Mouse (Mus musculus): ENCODE data around the gene Cyp27a1.

Cyp27a1 gene

DNA sequence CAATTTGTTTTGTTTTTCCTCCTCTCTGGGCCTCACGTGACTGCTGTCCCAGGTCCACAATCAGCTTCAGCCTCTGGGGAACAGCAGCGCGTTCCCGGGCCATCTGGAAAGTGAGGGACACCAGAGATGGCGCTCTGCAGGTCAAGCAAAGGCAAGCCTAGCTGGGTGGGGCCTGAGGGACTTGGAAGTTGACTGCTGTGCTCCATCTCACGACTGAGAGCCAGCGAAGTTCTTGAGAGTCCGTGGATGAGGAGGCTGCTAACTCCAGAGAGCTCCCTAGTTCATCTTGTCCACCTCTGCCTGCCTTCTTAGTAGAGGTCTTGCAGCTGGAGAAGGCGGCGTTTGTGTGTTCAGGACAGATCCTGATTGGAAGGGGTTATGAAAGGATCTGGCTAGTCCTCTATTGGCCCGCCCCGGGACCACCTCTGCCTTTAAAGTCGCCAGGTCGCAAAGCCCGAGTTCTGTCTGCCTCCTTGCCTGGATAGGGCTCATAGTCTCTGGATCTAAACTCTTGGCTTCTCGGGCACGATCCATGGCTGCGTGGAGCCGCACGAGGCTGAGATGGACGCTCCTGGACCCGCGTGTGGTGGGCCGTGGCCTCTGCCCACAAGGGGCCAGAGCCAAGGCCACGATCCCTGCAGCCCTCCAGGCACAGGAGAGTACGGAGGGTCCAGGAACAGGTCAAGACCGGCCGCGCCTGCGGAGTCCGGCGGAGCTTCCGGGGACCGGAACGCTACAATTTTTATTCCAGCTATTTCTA is at the start of gene Cyp27a1:
Gene Cyp27a1 (plus strand): TSS at position 476 of the 760 bp plus-strand sequence.
- DNase-seq (ENCODE audit: low spot score) = peak; percentile 29

DNA sequence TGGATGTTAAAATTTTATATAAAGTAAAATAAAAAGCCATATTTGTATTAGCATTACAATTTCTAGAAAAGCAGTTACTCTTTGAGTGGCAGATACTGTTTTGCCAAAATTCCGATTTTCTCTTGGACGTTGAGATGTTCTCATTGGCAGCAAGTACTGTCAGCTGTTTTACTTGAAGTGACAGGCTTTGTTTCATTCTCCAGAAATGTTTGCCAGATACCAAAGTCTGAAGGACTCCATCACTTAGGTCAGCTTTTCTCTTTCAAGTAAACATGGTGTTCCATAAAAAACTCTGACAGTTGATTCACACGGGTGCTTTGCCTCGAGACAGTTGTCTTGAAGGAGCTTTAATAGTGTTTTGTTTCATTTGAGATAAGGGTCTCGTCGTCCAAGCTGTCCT is 48.2 kb upstream of the Cyp27a1 start:
- no peak for DNase-seq (ENCODE audit: low spot score)

- no peak for DNase-seq (ENCODE audit: low spot score)
Measured at GRCm38 (mm10) chr1:74668371-74668770, 45.0 kb upstream of the Cyp27a1 start.

DNA sequence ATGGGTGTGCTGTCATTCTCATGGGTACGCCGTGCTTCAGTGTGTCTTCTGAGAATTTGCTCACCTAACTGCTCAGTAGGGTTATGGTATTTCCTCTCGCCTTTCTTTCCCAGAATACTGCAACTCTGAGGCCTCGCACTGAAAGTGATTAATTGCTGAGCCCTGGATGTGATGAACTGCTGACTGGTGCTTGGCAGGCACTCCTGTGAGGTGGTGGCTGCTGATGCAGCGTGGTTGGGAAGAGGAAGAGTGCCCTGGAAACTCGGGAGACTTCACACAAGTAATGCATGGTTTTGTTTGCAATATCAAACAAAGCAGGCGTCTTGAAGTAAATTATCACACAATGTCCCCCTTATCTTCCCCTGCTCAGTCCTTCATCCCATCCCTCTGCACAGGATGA is 40.6 kb upstream of the Cyp27a1 start:
- DNase-seq (ENCODE audit: low spot score) = no peak

DNA sequence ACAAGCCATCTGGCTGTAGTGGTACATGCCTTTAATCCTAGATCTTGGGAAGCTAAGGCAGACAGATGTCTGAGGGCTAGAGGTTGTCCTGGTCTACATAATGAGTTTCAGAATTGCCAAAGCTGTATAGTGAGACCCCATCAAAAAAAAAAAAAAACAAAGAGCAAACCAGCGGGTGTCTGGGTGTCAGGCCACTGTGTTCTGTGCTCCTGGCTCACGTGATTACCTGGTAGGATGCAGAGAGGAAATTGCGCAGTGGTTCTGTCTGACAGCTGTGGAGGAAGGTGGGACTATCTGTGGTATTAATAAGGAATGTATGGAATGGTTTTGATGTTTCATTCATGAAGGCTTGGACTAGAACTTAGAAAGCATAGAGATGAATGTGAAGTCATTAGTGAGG is 36.5 kb upstream of the Cyp27a1 start:
- DNase-seq (ENCODE audit: low spot score) = no peak

DNA sequence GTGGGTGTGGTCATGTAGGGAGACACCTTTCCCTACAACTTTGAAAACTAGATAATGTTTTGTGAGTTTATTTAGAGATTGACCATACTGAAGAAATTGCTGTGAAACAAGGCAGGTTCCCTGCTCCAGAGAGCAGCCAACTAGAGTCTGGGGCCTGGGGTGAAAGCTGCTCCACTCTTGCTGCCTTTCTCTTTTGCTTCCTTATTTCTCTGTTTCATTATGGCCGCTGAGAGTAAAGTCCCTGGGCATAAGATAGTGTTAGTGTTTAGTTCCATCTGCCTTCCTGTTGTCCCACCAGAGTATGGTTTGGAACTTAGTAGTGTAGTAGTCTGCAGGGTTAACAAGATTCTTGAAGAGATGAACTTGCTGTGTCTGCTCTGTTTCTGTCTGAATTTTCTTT is 35.5 kb upstream of the Cyp27a1 start:
- no peak for DNase-seq (ENCODE audit: low spot score)

- no peak for DNase-seq (ENCODE audit: low spot score)
Measured at GRCm38 (mm10) chr1:74687131-74687530, 26.2 kb upstream of the Cyp27a1 start.

GRCm38 (mm10) chr1:74693891-74694583 is 19.3 kb upstream of the Cyp27a1 start:
- no peak for DNase-seq (ENCODE audit: low spot score)

GRCm38 (mm10) chr1:74695836-74696235 is 17.5 kb upstream of the Cyp27a1 start:
- DNase-seq (ENCODE audit: low spot score) = no peak

DNA sequence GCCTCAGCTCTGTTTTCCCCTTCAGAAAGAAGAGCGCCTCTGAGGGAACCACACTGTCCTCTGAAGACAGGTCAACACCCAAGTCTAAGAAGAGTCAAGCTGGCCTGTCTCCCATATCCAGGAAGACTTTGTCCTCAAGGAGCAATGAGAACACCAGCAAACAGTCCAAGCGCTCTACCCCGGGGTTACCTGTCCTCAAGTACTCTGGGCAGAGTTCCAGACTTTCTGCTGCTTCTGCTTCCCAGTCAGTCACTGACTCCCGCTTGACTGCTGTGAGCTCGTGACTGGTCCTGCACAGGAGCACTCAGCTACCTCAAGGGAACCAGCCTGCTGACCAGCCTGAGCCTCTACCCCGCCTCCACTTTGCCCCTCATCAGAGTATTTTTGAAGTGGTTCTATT is 16.0 kb upstream of the Cyp27a1 start:
- DNase-seq (ENCODE audit: low spot score) = no peak

- DNase-seq (ENCODE audit: low spot score) = no peak
Measured at GRCm38 (mm10) chr1:74698353-74698752, 15.0 kb upstream of the Cyp27a1 start.

- no peak for DNase-seq (ENCODE audit: low spot score)
Measured at GRCm38 (mm10) chr1:74698791-74699190, 14.6 kb upstream of the Cyp27a1 start.

- DNase-seq (ENCODE audit: low spot score) = no peak
Measured at GRCm38 (mm10) chr1:74702142-74702553, 11.2 kb upstream of the Cyp27a1 start.

GRCm38 (mm10) chr1:74704156-74704555 is 9.2 kb upstream of the Cyp27a1 start:
- DNase-seq (ENCODE audit: low spot score) = peak; percentile 22

DNA sequence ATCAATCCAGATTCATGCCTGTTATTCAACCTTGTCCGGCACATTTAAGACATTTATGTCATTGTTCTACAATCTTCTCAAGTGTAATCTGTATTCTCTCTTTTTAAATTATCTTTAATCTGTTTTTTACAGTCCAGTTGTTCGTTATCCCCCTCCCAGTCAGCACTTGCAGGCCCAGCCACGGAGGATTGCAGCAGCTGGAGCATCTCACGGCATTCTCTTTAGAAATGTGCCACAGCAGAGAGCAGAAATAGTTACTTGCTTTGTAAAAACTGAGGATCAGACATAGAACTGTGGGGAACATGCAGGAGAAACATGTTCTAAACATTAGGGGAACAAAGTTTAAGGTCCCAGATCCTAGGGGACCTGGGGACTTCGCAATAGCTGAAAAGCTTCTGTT is 8.4 kb upstream of the Cyp27a1 start:
- DNase-seq (ENCODE audit: low spot score) = no peak

DNA sequence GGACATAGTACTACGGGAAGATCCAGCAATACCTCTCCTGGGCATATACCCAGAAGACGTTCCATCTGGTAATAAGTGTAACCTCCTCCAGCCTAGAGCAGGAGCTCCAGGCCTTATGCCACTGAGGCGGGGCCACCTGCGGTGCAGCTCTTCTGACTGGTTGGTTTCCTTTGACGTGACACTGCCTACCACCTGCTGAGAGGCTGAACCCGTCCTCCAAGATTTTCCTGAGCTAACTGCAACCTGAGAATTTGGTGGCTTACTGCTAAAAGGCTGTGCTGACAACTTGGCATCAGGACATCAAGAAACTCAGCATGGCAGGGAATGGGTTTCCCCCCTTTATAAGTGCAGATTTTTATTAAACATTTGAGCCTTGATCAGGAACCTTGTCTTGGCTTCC is 3.8 kb upstream of the Cyp27a1 start:
- DNase-seq (ENCODE audit: low spot score) = no peak

- DNase-seq (ENCODE audit: low spot score) = no peak
Measured at GRCm38 (mm10) chr1:74712046-74712445, 1.3 kb upstream of the Cyp27a1 start.

DNA sequence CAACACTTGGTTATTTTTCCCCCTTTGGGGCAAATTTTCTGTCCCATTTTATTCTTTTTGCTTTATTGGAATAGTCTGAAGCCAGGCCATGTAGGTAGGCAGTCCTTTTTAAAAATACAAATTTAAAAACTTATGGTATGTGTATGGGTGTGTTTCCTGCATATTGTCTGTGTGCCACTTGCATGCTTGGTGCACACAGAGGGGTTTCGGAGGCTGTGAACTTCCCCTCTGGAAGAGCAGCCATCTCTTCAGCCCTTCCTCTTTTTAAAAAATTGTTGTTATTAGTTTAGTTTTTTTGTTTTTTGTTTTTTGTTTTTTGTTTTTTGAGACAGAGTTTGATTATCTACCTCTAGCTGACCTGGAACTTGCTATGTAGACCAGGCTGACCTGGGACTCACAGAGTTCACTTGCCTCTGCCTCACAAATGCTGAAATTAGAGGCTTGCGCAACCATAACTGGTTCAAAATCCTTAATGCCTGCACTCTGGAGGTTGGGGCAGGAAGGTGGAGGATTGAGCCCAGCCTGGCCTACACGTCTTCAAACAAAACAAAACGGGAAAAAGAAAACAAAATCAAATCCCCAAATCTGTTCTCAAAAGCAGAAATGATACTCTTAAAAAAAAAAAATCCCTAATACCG is 794 bp upstream of the Cyp27a1 start:
- DNase-seq (ENCODE audit: low spot score) = no peak

- no peak for DNase-seq (ENCODE audit: low spot score)
Measured at GRCm38 (mm10) chr1:74713859-74714730, 721 bp downstream of the Cyp27a1 start.

DNA sequence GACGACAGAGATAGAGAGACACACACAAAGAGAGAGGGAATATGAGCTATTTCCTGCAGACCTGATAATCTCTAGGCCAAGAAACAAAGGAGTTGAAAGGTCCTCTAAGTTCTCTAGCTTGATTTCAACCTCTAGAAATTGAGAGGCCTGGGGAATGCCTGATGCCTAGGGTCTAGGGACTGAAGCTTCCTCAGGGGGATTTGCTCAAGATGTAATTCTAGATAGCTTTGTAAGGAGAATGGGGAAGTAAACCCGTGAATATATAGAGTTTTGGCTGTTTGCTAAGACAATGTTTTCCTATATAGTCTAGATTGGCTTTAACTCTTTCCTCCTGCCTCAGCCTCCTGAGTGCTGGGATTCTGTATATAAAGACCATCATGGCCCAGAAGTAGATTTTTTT is 1.6 kb downstream of the Cyp27a1 start:
- no peak for DNase-seq (ENCODE audit: low spot score)

GRCm38 (mm10) chr1:74715468-74715867 is 2.1 kb downstream of the Cyp27a1 start:
- no peak for DNase-seq (ENCODE audit: low spot score)

DNA sequence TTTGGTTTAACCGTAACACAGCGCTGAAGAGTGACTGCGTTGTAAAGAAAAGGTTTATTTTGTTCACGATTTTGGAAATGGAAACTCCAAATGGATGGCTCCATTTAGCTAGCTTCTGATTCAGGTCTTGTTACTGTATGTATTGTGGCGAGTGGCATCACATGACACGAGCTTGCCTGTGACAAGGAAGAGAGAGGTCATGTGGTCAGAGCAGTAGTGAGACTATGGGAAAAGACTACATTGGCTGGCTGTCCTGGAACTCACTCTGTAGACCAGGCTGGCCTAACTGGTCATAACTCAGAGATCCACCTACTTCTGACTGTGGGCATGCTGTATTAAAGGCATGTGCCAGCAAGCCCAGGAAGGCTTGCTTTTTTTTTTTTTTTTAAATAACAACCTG is 2.5 kb downstream of the Cyp27a1 start:
- DNase-seq (ENCODE audit: low spot score) = no peak
